ENCODE assay signal across 11 mouse cellular contexts in the genomic region with DNA sequence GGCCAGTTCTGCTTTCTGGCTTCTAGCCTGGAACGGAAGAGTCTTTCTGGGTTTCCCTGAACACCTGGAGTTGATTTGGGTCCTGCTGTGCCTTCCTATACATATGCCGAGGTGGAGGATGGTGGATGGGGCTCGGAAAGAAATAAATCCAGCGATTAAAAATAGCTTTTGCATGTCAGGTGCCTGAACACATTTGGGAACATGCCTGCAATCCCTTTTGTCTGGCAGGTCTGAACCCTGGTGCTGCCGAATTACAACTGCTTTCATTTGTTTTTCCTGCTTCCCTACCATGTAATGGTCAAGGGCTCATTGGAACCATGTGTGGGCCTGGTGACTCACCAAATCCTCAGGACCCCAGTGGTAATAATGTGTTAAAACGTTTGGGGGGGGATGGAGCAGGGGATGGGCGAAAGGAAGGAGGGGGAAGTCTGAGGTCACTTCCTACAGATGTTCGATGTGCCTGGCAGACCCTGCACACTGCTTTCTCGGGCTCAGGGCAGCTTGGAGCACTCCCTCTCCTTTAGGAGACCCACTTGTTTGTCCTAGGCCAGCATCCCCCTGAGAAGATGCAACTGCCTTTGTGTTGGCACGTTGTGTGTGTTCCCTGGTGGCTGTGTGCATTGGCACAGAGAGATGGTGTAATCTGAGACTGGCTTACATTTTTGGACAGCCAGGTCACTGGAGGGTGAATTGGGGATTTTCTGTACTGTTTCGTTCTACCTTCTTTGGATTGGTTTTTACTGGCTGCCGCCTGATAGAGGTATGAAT.
DNase-seq lines count a peak whose midpoint lies in the region; ATAC-seq lines count a peak whose summit lies in the region.
"Had no signal": no experiment of that assay in that cellular context is flagged by ENCODE, and none has a peak within 500 bp of the region (broad histone marks: within the 10 kb centered on the region; RNA-seq: fewer than 3 reads in every experiment).

No protein-coding gene starts in this region.

- H3K36me3 ChIP-seq in lung, embryonic 16.5 days (ENCODE audit: control insufficient read depth, insufficient read depth, low read length) = no peaks in the 10 kb centered on the region
- no peaks in the 10 kb centered on the region for H3K36me3 ChIP-seq in embryonic facial prominence, embryonic 13.5 days
- H3K36me3 ChIP-seq: liver, embryonic 13.5 days; neural tube, embryonic 13.5 days had no signal

- ATAC-seq in lung, embryonic 16.5 days (ENCODE audit: low read depth) = peak; percentile 16; the same call in 1 of the 2 replicates
- ATAC-seq in embryonic facial prominence, embryonic 13.5 days (ENCODE audit: insufficient number of reproducible peaks, insufficient read depth, low FRiP score, low TSS enrichment, low read depth) = peak; percentile 77
- ATAC-seq in megakaryocyte progenitor cell, adult 5-6 weeks (replicated peaks; ENCODE audit: poor library complexity) = peak; percentile 35; the same call in 1 of the 2 replicates
- no peak for ATAC-seq in activated CD4-positive, CD25-positive, alpha-beta regulatory T cell, adult 4 months

- no peaks in the 10 kb centered on the region for H3K27me3 ChIP-seq in lung, embryonic 16.5 days (ENCODE audit: control insufficient read depth, insufficient read depth, low read depth, low read length)
- H3K27me3 ChIP-seq in embryonic facial prominence, embryonic 13.5 days = no peaks in the 10 kb centered on the region
- H3K27me3 ChIP-seq: liver, embryonic 13.5 days had no signal

- DNase-seq in heart, adult 11 months = peak; percentile 96
- no peak for DNase-seq in heart, adult 18-20 months
- no peak for DNase-seq in lung, postnatal 10 days
- no peak for DNase-seq in left cerebral cortex, postnatal 4 days
- DNase-seq: adrenal gland, postnatal 25 days; liver, embryonic 13.5 days had no signal

- H3K27ac ChIP-seq in lung, embryonic 16.5 days (ENCODE audit: low read length) = peak overlapping the region; percentile 34
- peak overlapping the region; percentile 78 for H3K27ac ChIP-seq in embryonic facial prominence, embryonic 13.5 days
- H3K27ac ChIP-seq: liver, embryonic 13.5 days; neural tube, embryonic 13.5 days had no signal

- no peak overlapping the region for H3K4me3 ChIP-seq in lung, embryonic 16.5 days (ENCODE audit: low read length)
- H3K4me3 ChIP-seq in embryonic facial prominence, embryonic 13.5 days = no peak overlapping the region
- H3K4me3 ChIP-seq: liver, embryonic 13.5 days; neural tube, embryonic 13.5 days had no signal

- intact Hi-C loops in left cerebral cortex, postnatal 4 days (cut with DNase I) = no loop called here

- no peak overlapping the region for H3K4me2 ChIP-seq in lung, embryonic 16.5 days (ENCODE audit: low read depth, low read length)
- H3K4me2 ChIP-seq in embryonic facial prominence, embryonic 13.5 days = peak overlapping the region; percentile 9; the same call in 1 of the 2 replicates
- H3K4me2 ChIP-seq: liver, embryonic 13.5 days; neural tube, embryonic 13.5 days had no signal

- H3K4me1 ChIP-seq in lung, embryonic 16.5 days (replicated peaks; ENCODE audit: control insufficient read depth, insufficient read depth, low read length) = peaks cover 62% of the 10 kb centered on the region
- H3K4me1 ChIP-seq in embryonic facial prominence, embryonic 13.5 days = peaks cover 64% of the 10 kb centered on the region

- no peak overlapping the region for H3K9ac ChIP-seq in lung, embryonic 16.5 days (ENCODE audit: low read length)
- 0 out of 2 replicates have a peak overlapping the region, but pooled peaks have one; percentile 32 for H3K9ac ChIP-seq in embryonic facial prominence, embryonic 13.5 days
- H3K9ac ChIP-seq: liver, embryonic 13.5 days; neural tube, embryonic 13.5 days had no signal

- no peaks in the 10 kb centered on the region for H3K9me3 ChIP-seq in lung, embryonic 16.5 days (ENCODE audit: control insufficient read depth, low read length)
- H3K9me3 ChIP-seq in embryonic facial prominence, embryonic 13.5 days = no peaks in the 10 kb centered on the region
- H3K9me3 ChIP-seq: liver, embryonic 13.5 days; neural tube, embryonic 13.5 days had no signal

- 37% methylated on average over 12 of the region's 12 CpGs for WGBS in lung, embryonic 16.5 days
- WGBS in embryonic facial prominence, embryonic 13.5 days = 15% methylated on average over 12 of the region's 12 CpGs
